Mouse (Mus musculus) ES-E14 (cell line): ENCODE data around the gene Erg28. TPM values are rescaled to one million over a fixed set of nuclear protein-coding genes. Genes with fewer than 3 reads are reported as not detected.

Experiments used
- DNase-seq: peaks from one replicate; pipeline ENCODE4 v3.0.0-alpha.2; 2013; ENCODE audit warnings: low read depth, low spot score
- H3K27ac ChIP-seq: 2 replicates; pipeline ENCODE4 v1.5.1; 2012; ENCODE audit warnings: low read depth, mild to moderate bottlenecking, low read length, moderate library complexity, mixed read lengths; ENCODE audit not compliant: poor library complexity, insufficient read depth, severe bottlenecking
- H3K36me3 ChIP-seq: 2 replicates; pipeline ENCODE4 v1.6.1; 2012; ENCODE audit warnings: mild to moderate bottlenecking, low read length, moderate library complexity, mixed read lengths; ENCODE audit not compliant: control insufficient read depth, poor library complexity, insufficient read depth, severe bottlenecking
- H3K4me1 ChIP-seq, 2 experiments: fragments of 150-350 bp in 1 of 2; sonication (generic) in 1 of 2; 2 replicates each; pipeline ENCODE4 v1.6.1; 2012; ENCODE audit warnings: low read length in 2 of 2, mild to moderate bottlenecking in 1 of 2, mixed read lengths in 1 of 2; ENCODE audit not compliant: control insufficient read depth in 2 of 2, insufficient read depth in 2 of 2, poor library complexity in 1 of 2
- H3K4me3 ChIP-seq, 2 experiments: fragments of 150-350 bp in 1 of 2; sonication (generic) in 1 of 2; 2 replicates each; pipeline ENCODE4 v1.5.1; 2012; ENCODE audit warnings: low read length in 2 of 2, low read depth in 1 of 2, mild to moderate bottlenecking in 1 of 2, mixed read lengths in 1 of 2; ENCODE audit not compliant: insufficient read depth in 1 of 2, poor library complexity in 1 of 2, severe bottlenecking in 1 of 2
- H3K9ac ChIP-seq: 2 replicates; pipeline ENCODE4 v1.6.1; 2012; ENCODE audit warnings: low read depth, mild to moderate bottlenecking, low read length, mixed read lengths; ENCODE audit not compliant: poor library complexity, insufficient read depth, severe bottlenecking
- H3K9me3 ChIP-seq: fragments of 150-350 bp; sonication (generic); 2 replicates; pipeline ENCODE4 v1.6.1; 2012; ENCODE audit warnings: low read depth, mild to moderate bottlenecking, low read length; ENCODE audit not compliant: control insufficient read depth, insufficient read depth
- CHD2 ChIP-seq: IDR thresholded peaks from 2 replicates; pipeline ENCODE4 v1.6.1; 2014; ENCODE audit warnings: mild to moderate bottlenecking, low read depth, low read length, inconsistent platforms
- HCFC1 ChIP-seq: IDR thresholded peaks from 2 replicates; pipeline ENCODE4 v1.6.1; 2012; ENCODE audit warnings: low read length, inconsistent platforms, borderline replicate concordance; ENCODE audit not compliant: insufficient read depth
- MAFK ChIP-seq: IDR thresholded peaks from 2 replicates; pipeline ENCODE4 v1.6.1; 2014; ENCODE audit warnings: mild to moderate bottlenecking, low read depth, low read length, inconsistent platforms; ENCODE audit not compliant: insufficient read depth
- ZC3H11A ChIP-seq: IDR thresholded peaks from 2 replicates; pipeline ENCODE4 v1.6.1; 2012; ENCODE audit warnings: low read depth, mild to moderate bottlenecking, inconsistent platforms, low read length, borderline replicate concordance
- ZNF384 ChIP-seq: IDR thresholded peaks from 2 replicates; pipeline ENCODE4 v1.6.1; 2012; ENCODE audit warnings: low read depth, low read length, inconsistent platforms
- in situ Hi-C, 2 experiments: fragments of 600-800 bp; cut with MboI; formaldehyde crosslinking; loops; one replicate each; pipeline ENCODE4 v1.15.1; 2025; ENCODE audit warnings: low sequenced_read_pairs in 2 of 2, inconsistent platforms in 1 of 2; ENCODE audit not compliant: unreplicated experiment in 2 of 2
- total RNA-seq: library from RNA; depleted of rRNA; stranded (reverse); fragments of 300-350 nt; gene quantifications from 2 replicates; pipeline ENCODE4 v1.2.3, GENCODE M21; 2012

The Erg28 gene
- total RNA-seq, 1 experiment, result 87.3 TPM

DNA sequence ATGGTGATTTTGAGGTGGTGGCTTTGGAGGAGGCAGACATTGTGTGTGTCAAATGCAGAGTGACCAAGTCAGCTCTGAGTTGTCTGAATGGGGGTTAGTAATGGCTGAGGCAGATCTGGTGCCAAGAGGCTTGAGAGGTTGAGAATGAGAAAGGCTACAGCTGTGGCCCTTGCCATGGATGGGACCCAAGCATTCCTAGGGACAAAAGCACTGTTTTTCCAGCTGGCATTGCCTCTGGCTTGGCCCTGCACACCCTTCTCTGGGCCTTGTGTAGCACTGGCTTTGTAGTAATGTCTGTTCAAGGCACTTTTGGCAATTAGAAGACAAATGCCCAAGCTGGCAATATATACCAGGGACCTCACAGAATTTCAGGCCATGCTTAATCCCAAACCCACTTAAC is 13.4 kb downstream of the Erg28 start:
- TF ChIP-seq HCFC1 (no peak), ZNF384 (no peak), MAFK (no peak), CHD2 (no peak), ZC3H11A (no peak)
- H3K9ac ChIP-seq, result no peak overlapping the region
- no peaks in the 10 kb centered on the region for H3K9me3 ChIP-seq
- no peak overlapping the region for H3K4me3 ChIP-seq
- H3K36me3 ChIP-seq, result peaks cover 15% of the 10 kb centered on the region
- peaks cover 0 to 8% of the 10 kb centered on the region in 2 experiments; a peak in 2 of 4 replicates for H3K4me1 ChIP-seq
- DNase-seq, result no peak
- H3K27ac ChIP-seq, result no peak overlapping the region
- in situ Hi-C loops, result no loop called here

DNA sequence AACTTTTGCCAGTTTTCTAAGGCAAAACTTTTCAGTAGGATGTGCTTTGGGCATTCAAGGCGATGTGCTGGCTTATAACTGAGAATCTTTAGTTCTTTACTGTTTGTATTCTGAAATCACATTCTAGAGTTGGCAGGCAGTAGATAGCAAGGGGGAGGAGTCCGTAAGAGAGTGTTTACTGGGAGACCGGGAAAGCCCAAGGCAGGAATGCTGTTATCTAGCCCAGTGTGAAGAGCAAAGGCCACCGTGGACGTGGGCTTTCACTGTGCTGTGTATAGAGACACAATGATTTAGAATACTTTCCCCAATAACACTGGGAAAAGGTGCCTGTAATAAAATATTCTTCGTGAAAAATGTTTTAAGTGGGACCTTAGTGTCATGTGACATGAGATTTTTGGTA is 14.6 kb downstream of the Erg28 start:
- TF ChIP-seq ZC3H11A, result no peak
- H3K9me3 ChIP-seq, result no peaks in the 10 kb centered on the region
- no peak for DNase-seq
- in situ Hi-C loops, result no loop called here
- peaks cover 0 to 8% of the 10 kb centered on the region in 2 experiments; a peak in 2 of 4 replicates for H3K4me1 ChIP-seq
- no peak overlapping the region for H3K9ac ChIP-seq
- no peak overlapping the region for H3K27ac ChIP-seq
- H3K4me3 ChIP-seq, result no peak overlapping the region
- peaks cover 11% of the 10 kb centered on the region for H3K36me3 ChIP-seq

DNA sequence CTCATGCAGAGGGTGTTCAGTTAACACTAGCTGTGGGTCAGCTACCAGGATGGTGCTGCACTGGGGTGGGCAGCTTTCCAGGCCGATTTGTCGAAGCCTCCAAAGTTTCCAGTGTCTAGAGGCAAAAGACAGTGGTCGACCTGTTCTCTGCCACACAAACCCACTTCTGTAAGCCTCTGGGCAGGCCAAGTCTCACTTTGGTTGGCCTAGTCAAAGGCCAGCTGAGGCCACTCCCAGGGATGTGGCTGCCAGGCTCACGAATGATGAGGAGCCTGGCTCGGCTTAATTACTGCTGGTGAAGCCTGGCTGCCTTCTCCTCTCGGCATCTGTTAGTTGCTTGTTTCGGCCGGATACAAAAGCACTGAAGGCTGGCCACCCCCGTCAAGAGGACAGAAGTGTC is 24.3 kb downstream of the Erg28 start:
- Histone ChIP-seq H3K36me3 (no peaks in the 10 kb centered on the region), H3K27ac (no peak overlapping the region), H3K9me3 (no peaks in the 10 kb centered on the region), H3K4me3 (no peak overlapping the region), H3K4me1 (no peaks in the 10 kb centered on the region), H3K9ac (no peak overlapping the region)
- no peak for DNase-seq
- in situ Hi-C loops, result no loop called here
- TF ChIP-seq ZC3H11A (no peak), MAFK (no peak)

DNA sequence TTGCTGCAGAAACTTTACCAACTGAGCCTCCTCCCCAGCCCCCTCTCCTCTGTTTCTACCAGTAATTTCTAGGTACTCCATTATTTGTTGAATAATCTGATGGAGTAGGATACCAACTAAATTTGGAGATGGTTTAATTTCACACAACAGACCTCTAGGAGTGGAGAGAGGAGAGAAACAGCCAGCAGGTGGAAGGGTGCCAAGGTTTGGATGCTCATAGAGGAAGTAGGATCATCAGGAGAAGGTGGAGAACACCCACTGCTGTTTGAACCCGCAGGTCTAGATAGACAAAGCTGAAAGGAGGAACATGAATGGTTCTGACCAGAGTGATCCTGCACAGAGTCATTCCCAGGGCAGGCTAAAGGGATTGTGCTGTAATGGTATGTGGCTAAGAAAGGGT is 28.8 kb downstream of the Erg28 start:
- no peaks in the 10 kb centered on the region for H3K36me3 ChIP-seq
- H3K4me3 ChIP-seq, result no peak overlapping the region
- in situ Hi-C loops, result no loop called here
- H3K9me3 ChIP-seq, result no peaks in the 10 kb centered on the region
- TF ChIP-seq ZC3H11A, result no peak
- no peak for TF ChIP-seq CHD2
- no peak for TF ChIP-seq MAFK
- TF ChIP-seq ZNF384, result no peak
- TF ChIP-seq HCFC1, result no peak
- H3K9ac ChIP-seq, result no peak overlapping the region
- H3K4me1 ChIP-seq, result no peaks in the 10 kb centered on the region
- no peak overlapping the region for H3K27ac ChIP-seq
- no peak for DNase-seq

DNA sequence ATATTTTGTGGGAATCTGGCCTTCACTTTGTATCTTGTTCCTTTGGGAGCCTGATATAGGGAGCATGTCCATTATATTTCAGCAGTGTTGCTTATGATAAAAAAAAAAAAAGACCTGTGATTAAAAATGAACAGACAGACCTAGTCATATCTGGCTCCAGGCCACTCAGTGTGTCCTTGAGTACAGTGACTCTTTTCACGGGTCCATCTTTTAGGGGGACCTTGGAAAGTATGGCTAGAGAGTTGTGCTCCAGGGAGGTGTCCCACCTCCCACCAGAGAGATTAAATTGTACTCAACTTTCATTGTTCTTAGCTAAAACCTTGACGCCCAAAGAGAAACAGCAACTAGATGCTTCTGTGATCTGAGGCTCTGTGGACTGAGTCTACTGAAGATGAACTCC is 30.3 kb downstream of the Erg28 start:
- H3K9me3 ChIP-seq, result no peaks in the 10 kb centered on the region
- no peaks in the 10 kb centered on the region for H3K4me1 ChIP-seq
- no peaks in the 10 kb centered on the region for H3K36me3 ChIP-seq
- no peak overlapping the region for H3K9ac ChIP-seq
- H3K4me3 ChIP-seq, result no peak overlapping the region
- no peak for TF ChIP-seq ZNF384
- no peak for TF ChIP-seq MAFK
- no peak for TF ChIP-seq CHD2
- TF ChIP-seq HCFC1, result no peak
- no peak for TF ChIP-seq ZC3H11A
- DNase-seq, result no peak
- H3K27ac ChIP-seq, result no peak overlapping the region
- in situ Hi-C loops, result no loop called here
